Mouse (Mus musculus) forebrain, embryonic 16.5 days (tissue): Measurements from ENCODE around the gene Ptcra. TPM values are rescaled to one million over a fixed set of nuclear protein-coding genes. Genes with fewer than 3 reads are reported as not detected.

ENCODE experiments used
- ATAC-seq: fragments of 200-750 bp; cut with Nextera tagmentation; 2 replicates; pipeline ENCODE4 v1.8.0; 2017; ENCODE audit warnings: mild to moderate bottlenecking, moderate library complexity
- H3K27ac ChIP-seq: fragments of 300-500 bp; sonication (generic); 2 replicates; pipeline ENCODE4 v1.5.1; 2014; ENCODE audit warnings: low read length, control low read depth
- H3K27me3 ChIP-seq: fragments of 300-500 bp; sonication (generic); replicated peaks from 2 replicates; pipeline ENCODE4 v1.6.1; 2014; ENCODE audit warnings: low read length; ENCODE audit not compliant: control insufficient read depth, insufficient read depth
- H3K36me3 ChIP-seq: fragments of 300-500 bp; sonication (generic); 2 replicates; pipeline ENCODE4 v1.6.1; 2014; ENCODE audit not compliant: control insufficient read depth, insufficient read depth
- H3K4me1 ChIP-seq: fragments of 300-500 bp; sonication (generic); replicated peaks from 2 replicates; pipeline ENCODE4 v1.6.1; 2014; ENCODE audit warnings: low read length; ENCODE audit not compliant: control insufficient read depth, insufficient read depth
- H3K4me2 ChIP-seq: fragments of 300-500 bp; sonication (generic); 2 replicates; pipeline ENCODE4 v1.6.1; 2014; ENCODE audit warnings: mild to moderate bottlenecking, low read length, control low read depth
- H3K4me3 ChIP-seq: fragments of 300-500 bp; sonication (generic); replicated peaks from 2 replicates; pipeline ENCODE4 v1.5.1; 2014; ENCODE audit warnings: mild to moderate bottlenecking, low read length, control low read depth
- H3K9ac ChIP-seq: fragments of 300-500 bp; sonication (generic); replicated peaks from 2 replicates; pipeline ENCODE4 v1.6.1; 2014; ENCODE audit warnings: low read depth, low read length, control low read depth
- H3K9me3 ChIP-seq: fragments of 300-500 bp; sonication (generic); 2 replicates; pipeline ENCODE4 v1.6.1; 2016; ENCODE audit warnings: low read length; ENCODE audit not compliant: control insufficient read depth
- WGBS: fragments of 180-500 bp; shearing (Covaris S2); extraction: QIAGEN DNeasy Blood & Tissue Kit; methylation state at CpG from one replicate; pipeline ENCODE4 v1.1.7; 2014; 5-methylcytosine and 5-hydroxymethylcytosine counted together
- polyA plus RNA-seq: library from polyadenylated mRNA; unstranded; fragments of >200 nt; fragmentation: Nextera tagmentation; extraction: Ambion mirVana; gene quantifications from 2 replicates; pipeline ENCODE4 v1.2.1, GENCODE M21; 2015

Ptcra gene
- polyA plus RNA-seq, 1 experiment from 2014 or later = not detected

GRCm38 (mm10) chr17:46724477-46725084, 38.9 kb downstream of the Ptcra start:
- WGBS = 83% methylated on average over 15 of the region's 20 CpGs
- no peaks in the 10 kb centered on the region; the same call in 1 of the 2 replicates for H3K4me1 ChIP-seq
- H3K4me3 ChIP-seq = no peak overlapping the region
- H3K27ac ChIP-seq = no peak overlapping the region
- no peak overlapping the region for H3K9ac ChIP-seq
- H3K36me3 ChIP-seq = peaks cover 4% of the 10 kb centered on the region; the same call in 1 of the 2 replicates
- no peaks in the 10 kb centered on the region for H3K9me3 ChIP-seq
- 0 out of 2 replicates have a peak, but pooled peaks cover 3% of the 10 kb centered on the region for H3K27me3 ChIP-seq
- no peak for ATAC-seq
- H3K4me2 ChIP-seq = no peak overlapping the region

DNA sequence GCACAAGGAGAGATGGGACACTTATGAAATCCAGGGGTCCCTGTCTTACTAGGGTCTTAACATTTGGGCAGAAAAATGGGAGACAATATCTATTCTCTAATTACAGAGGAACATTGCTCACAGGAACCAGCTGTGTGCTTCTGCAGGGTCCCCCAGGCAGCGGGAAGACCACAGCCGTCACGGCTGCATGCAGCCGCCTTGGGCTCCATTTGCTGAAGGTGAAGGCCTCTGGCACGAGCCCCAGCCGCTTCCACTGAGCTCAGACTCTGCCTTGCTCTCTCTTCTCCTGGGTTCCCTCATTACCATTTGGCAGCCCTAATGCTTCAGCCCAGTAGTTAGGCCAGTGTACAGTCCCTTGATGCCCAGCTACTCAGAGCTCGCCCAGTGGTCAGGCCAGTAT, 42.4 kb downstream of the Ptcra start:
- Histone ChIP-seq H3K36me3 (peaks cover 6% of the 10 kb centered on the region; the same call in 1 of the 2 replicates), H3K27me3 (no peaks in the 10 kb centered on the region), H3K27ac (no peak overlapping the region), H3K4me3 (no peak overlapping the region), H3K4me1 (no peaks in the 10 kb centered on the region), H3K4me2 (no peak overlapping the region), H3K9ac (no peak overlapping the region), H3K9me3 (no peaks in the 10 kb centered on the region)
- ATAC-seq = no peak
- 88% methylated on average over 7 of the region's 7 CpGs for WGBS

- H3K9ac ChIP-seq = no peak overlapping the region
- no peaks in the 10 kb centered on the region for H3K27me3 ChIP-seq
- H3K4me3 ChIP-seq = no peak overlapping the region
- peaks cover 13% of the 10 kb centered on the region for H3K36me3 ChIP-seq
- no peaks in the 10 kb centered on the region for H3K9me3 ChIP-seq
- no peak for ATAC-seq
- peaks cover 13% of the 10 kb centered on the region for H3K4me1 ChIP-seq
- no peak overlapping the region for H3K4me2 ChIP-seq
- no peak overlapping the region for H3K27ac ChIP-seq
- WGBS = 92% methylated on average over 11 of the region's 11 CpGs
These were observed 48.6 kb downstream of the Ptcra start for GRCm38 (mm10) chr17:46714756-46715481.

DNA sequence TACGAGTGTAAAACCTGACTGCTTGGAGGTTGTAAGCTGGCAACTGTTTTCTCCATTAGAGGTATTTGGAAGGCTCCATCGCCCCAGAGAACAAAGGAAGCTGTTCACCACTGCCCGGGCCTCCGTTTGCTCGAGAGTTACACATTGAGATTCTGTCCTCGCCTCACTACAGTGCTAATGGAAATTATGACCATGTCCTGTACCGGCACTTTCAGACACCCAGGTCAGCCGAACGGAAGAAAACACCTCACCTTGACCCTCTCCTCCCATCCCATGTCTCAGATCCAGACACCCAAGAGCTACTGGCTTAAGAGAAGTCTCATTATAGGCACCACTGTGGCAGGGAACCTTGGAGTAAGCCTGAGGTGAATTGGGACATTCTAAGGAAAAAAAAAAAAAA, 49.7 kb downstream of the Ptcra start:
- ATAC-seq = no peak
- WGBS = 87% methylated on average over 9 of the region's 9 CpGs
- no peak overlapping the region for H3K9ac ChIP-seq

DNA sequence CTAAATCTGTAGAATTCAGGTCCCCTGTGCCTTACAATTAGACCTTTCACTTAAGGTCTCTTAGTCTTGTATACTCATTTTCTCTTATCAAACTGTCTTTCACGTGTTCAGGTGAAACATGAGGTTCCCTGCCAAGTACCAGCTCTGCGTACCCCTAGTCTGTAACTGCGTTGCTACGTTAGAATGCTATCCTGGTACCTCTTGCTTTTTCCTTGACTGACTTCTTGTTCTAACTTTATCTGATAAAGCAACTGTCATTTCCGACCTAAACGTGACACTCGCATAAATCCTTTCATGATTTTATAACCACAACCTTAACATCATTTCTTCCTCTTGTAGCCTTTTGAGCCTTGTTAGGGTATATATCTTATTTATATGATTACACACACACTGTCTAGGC, 51.1 kb downstream of the Ptcra start:
- ATAC-seq = no peak
- H3K4me1 ChIP-seq = peaks cover 13% of the 10 kb centered on the region
- H3K36me3 ChIP-seq = peaks cover 13% of the 10 kb centered on the region
- H3K9ac ChIP-seq = peak overlapping the region; percentile 82; the same call in 1 of the 2 replicates
- H3K4me3 ChIP-seq = peak overlapping the region; percentile 98
- peak overlapping the region; percentile 98 for H3K4me2 ChIP-seq
- H3K27me3 ChIP-seq = no peaks in the 10 kb centered on the region
- 78% methylated on average over 7 of the region's 7 CpGs for WGBS
- H3K27ac ChIP-seq = no peak overlapping the region
- H3K9me3 ChIP-seq = no peaks in the 10 kb centered on the region

More for the DNA sequence above, 49.7 kb downstream of the Ptcra start:
- H3K9me3 ChIP-seq = no peaks in the 10 kb centered on the region
- H3K27ac ChIP-seq = no peak overlapping the region
- peaks cover 13% of the 10 kb centered on the region for H3K4me1 ChIP-seq
- H3K36me3 ChIP-seq = peaks cover 13% of the 10 kb centered on the region
- no peaks in the 10 kb centered on the region for H3K27me3 ChIP-seq
- H3K4me2 ChIP-seq = no peak overlapping the region
- H3K4me3 ChIP-seq = no peak overlapping the region

GRCm38 (mm10) chr17:46711612-46712271, 51.8 kb downstream of the Ptcra start:
- Histone ChIP-seq H3K36me3 (peaks cover 13% of the 10 kb centered on the region), H3K4me2 (peak overlapping the region; percentile 98), H3K27ac (peak overlapping the region; percentile 58), H3K4me3 (peak overlapping the region; percentile 98), H3K4me1 (peaks cover 13% of the 10 kb centered on the region), H3K27me3 (no peaks in the 10 kb centered on the region), H3K9ac (peak overlapping the region; percentile 82), H3K9me3 (no peaks in the 10 kb centered on the region)
- peak; percentile 62 for ATAC-seq
- WGBS = under 1% methylated on average over 67 of the region's 76 CpGs

DNA sequence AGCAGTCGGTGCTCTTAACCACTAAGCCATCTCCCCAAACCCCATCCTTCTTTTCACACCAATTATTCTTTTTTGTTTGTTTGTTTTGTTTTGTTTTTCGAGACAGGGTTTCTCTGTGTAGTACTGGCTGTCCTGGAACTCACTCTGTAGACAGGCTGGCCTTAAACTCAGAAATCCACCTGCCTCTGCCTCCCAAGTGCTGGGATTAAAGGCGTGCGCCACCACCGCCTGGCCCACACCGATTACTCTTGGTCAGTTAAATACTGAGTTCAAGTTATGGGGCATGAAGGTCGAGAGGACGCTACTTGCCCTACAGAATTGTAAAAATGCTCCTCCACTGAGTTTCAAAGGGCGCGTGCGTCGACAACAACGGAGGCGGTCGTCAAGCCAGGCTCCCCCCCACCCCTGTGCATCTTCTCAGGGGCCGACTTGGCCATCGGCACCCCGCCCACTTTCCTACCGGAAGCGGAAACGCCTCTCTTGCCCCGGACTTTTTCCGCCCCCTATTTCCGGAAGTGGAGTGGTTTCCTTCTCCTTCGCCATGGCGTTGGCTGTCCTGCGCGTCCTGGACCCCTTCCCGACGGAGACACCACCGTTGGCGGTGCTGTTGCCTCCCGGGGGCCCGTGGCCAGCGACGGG, 52.4 kb downstream of the Ptcra start, which contains the start of gene Pex6:
Pex6 (plus strand) TSS at position 505 of the 639 bp plus-strand sequence.
- WGBS = 8% methylated on average over 36 of the region's 36 CpGs
- Histone ChIP-seq H3K4me2 (peak within 1 kb of the TSS; percentile 98), H3K9ac (peak within 1 kb of the TSS; percentile 82), H3K4me1 (peaks cover 13% of the 10 kb centered on the region), H3K9me3 (no peaks in the 10 kb centered on the region), H3K27me3 (no peaks in the 10 kb centered on the region), H3K27ac (peak within 1 kb of the TSS; percentile 73), H3K36me3 (peaks cover 11% of the 10 kb centered on the region), H3K4me3 (peak within 1 kb of the TSS; percentile 98)
- peak; percentile 95 for ATAC-seq

DNA sequence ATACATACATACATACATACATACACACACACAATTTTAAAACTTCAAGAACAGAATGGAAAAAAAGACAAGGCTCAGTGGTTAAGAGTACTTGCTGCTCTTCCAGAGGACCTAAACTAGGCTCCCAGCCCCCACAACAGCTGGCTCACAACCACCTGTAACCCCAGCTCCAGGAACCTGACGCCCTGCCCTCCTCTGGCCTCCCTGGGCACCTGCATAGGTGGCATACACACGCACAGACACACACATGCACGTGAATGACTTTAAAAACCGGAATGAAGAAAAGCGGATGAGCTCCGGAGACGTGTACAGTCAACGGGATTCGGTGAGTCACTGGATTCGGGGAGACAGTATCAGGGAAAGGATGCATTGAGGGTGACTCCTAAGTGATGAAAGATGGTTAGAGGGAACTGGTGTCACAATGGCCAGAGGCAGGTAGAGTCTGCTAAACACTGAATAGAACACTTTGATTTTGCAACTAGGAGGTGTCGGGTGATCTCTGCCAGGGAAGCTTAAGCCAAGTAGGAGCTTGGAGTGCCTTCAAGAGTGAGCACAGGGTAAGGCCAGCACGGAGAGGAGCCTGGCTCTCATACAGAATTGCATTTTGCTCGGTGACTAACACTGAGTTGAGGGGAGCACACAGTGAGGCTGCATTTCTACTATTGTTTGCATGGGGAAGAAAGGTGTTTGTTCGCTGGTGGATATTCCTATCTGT, 57.0 kb downstream of the Ptcra start:
- peaks cover 24% of the 10 kb centered on the region for H3K4me1 ChIP-seq
- H3K9ac ChIP-seq = no peak overlapping the region
- WGBS = 93% methylated on average over 14 of the region's 14 CpGs
- H3K36me3 ChIP-seq = no peaks in the 10 kb centered on the region
- H3K27ac ChIP-seq = no peak overlapping the region
- H3K4me3 ChIP-seq = no peak overlapping the region
- H3K9me3 ChIP-seq = no peaks in the 10 kb centered on the region
- no peaks in the 10 kb centered on the region for H3K27me3 ChIP-seq
- ATAC-seq = no peak
- H3K4me2 ChIP-seq = no peak overlapping the region
